8 mouse cellular contexts compared by ENCODE assay signal in genomic region chr11:121703619-121704215, GRCm38 (mm10). TPM values are rescaled to one million over a fixed set of nuclear protein-coding genes. Genes with fewer than 3 reads are reported as not detected.
DNase-seq lines count a peak whose midpoint lies in the region; ATAC-seq and TF ChIP-seq lines count a peak whose summit lies in the region.

No protein-coding gene starts in this region.

- in situ Hi-C loops in ES-E14 (cut with MboI; ENCODE audit: low sequenced_read_pairs in 2 of 2, unreplicated experiment in 2 of 2) = no loop called here

- 19% methylated on average over 16 of the region's 16 CpGs for WGBS in heart, embryonic 10.5 days
- 15% methylated on average over 16 of the region's 16 CpGs for WGBS in hindbrain, embryonic 13.5 days
- 18% methylated on average over 16 of the region's 16 CpGs for WGBS in liver, embryonic 11.5 days

- H3K27me3 ChIP-seq in heart, embryonic 10.5 days (ENCODE audit: insufficient read depth, poor library complexity, severe bottlenecking) = peaks cover 71% of the 10 kb centered on the region
- H3K27me3 ChIP-seq in hindbrain, embryonic 13.5 days = peaks cover 54% of the 10 kb centered on the region
- peaks cover 43% of the 10 kb centered on the region for H3K27me3 ChIP-seq in liver, embryonic 11.5 days (replicated peaks; ENCODE audit: control insufficient read depth, insufficient read depth, low read length)

- H3K9me3 ChIP-seq in heart, embryonic 10.5 days = no peaks in the 10 kb centered on the region
- no peaks in the 10 kb centered on the region for H3K9me3 ChIP-seq in ES-E14 (ENCODE audit: control insufficient read depth, insufficient read depth, low read depth, low read length)
- H3K9me3 ChIP-seq in hindbrain, embryonic 13.5 days = no peaks in the 10 kb centered on the region
- H3K9me3 ChIP-seq in liver, embryonic 11.5 days (ENCODE audit: control insufficient read depth, low read length) = no peaks in the 10 kb centered on the region

- no peak overlapping the region for H3K9ac ChIP-seq in ES-E14 (ENCODE audit: insufficient read depth, low read depth, low read length, poor library complexity, severe bottlenecking)
- peak overlapping the region; percentile 75 for H3K9ac ChIP-seq in hindbrain, embryonic 13.5 days
- H3K9ac ChIP-seq in liver, embryonic 11.5 days (ENCODE audit: low read depth, low read length) = no peak overlapping the region

- no peaks in the 10 kb centered on the region for H3K36me3 ChIP-seq in heart, embryonic 10.5 days
- H3K36me3 ChIP-seq in ES-E14 (ENCODE audit: control insufficient read depth, insufficient read depth, low read length, poor library complexity, severe bottlenecking) = no peaks in the 10 kb centered on the region
- no peaks in the 10 kb centered on the region for H3K36me3 ChIP-seq in hindbrain, embryonic 13.5 days
- no peaks in the 10 kb centered on the region for H3K36me3 ChIP-seq in liver, embryonic 11.5 days (ENCODE audit: control insufficient read depth, insufficient read depth, low read length)

- H3K27ac ChIP-seq in heart, embryonic 10.5 days = no peak overlapping the region
- no peak overlapping the region for H3K27ac ChIP-seq in ES-E14 (ENCODE audit: insufficient read depth, low read depth, low read length, poor library complexity, severe bottlenecking)
- H3K27ac ChIP-seq in hindbrain, embryonic 13.5 days = no peak overlapping the region
- no peak overlapping the region for H3K27ac ChIP-seq in liver, embryonic 11.5 days (ENCODE audit: low read depth, low read length)

- DNase-seq in heart, embryonic 10.5 days (ENCODE audit: low spot score) = no peak
- no peak for DNase-seq in heart, adult 8-10 months (ENCODE audit: low spot score)
- DNase-seq in ES-E14 (ENCODE audit: low read depth, low spot score) = no peak
- DNase-seq in cerebellum, postnatal 25 days = peak; percentile 33 to 46
- no peak for DNase-seq in liver, embryonic 11.5 days (ENCODE audit: low spot score)
- DNase-seq in retina, postnatal 1 day = peak; percentile 21

- peaks cover 14% of the 10 kb centered on the region; the same call in 1 of the 2 replicates for H3K4me1 ChIP-seq in heart, embryonic 10.5 days
- H3K4me1 ChIP-seq in ES-E14 (ENCODE audit: control insufficient read depth in 2 of 2, insufficient read depth in 2 of 2, low read length in 2 of 2, poor library complexity in 1 of 2) = peaks cover 0 to 11% of the 10 kb centered on the region in 2 experiments; a peak in 1 of 4 replicates
- H3K4me1 ChIP-seq in hindbrain, embryonic 13.5 days (replicated peaks) = peaks cover 20% of the 10 kb centered on the region
- peaks cover 9% of the 10 kb centered on the region; the same call in 1 of the 2 replicates for H3K4me1 ChIP-seq in liver, embryonic 11.5 days (replicated peaks; ENCODE audit: control insufficient read depth, insufficient read depth, low read length)

- peak overlapping the region; percentile 97 for H3K4me2 ChIP-seq in hindbrain, embryonic 13.5 days
- H3K4me2 ChIP-seq in liver, embryonic 11.5 days = peak overlapping the region; percentile 97

- peak overlapping the region; percentile 76 for H3K4me3 ChIP-seq in heart, embryonic 10.5 days
- peak overlapping the region; percentile 70 to 85; a peak in 3 of 4 replicates for H3K4me3 ChIP-seq in ES-E14 (ENCODE audit: insufficient read depth in 1 of 2, low read depth in 1 of 2, low read length in 2 of 2, poor library complexity in 1 of 2, severe bottlenecking in 1 of 2)
- peak overlapping the region; percentile 73 for H3K4me3 ChIP-seq in hindbrain, embryonic 13.5 days
- peak overlapping the region; percentile 67 for H3K4me3 ChIP-seq in liver, embryonic 11.5 days (ENCODE audit: low read depth, low read length)

- no peak for ATAC-seq in hindbrain, embryonic 13.5 days (ENCODE audit: low FRiP score)
- no peak for ATAC-seq in liver, embryonic 11.5 days (replicated peaks; ENCODE audit: low FRiP score)
- ATAC-seq in inflammation-experienced regulatory T-cells, adult 6 months = no peak

TF ChIP-seq in ES-E14, 5 proteins besides CTCF, POLR2A, EP300 and RAD21:
- TF ChIP-seq HCFC1 (IDR thresholded peaks at IDR 0.05; ENCODE audit: borderline replicate concordance, insufficient read depth, low read length) (no peak), CHD2 (IDR thresholded peaks at IDR 0.05; ENCODE audit: low read depth, low read length) (no peak), ZC3H11A (IDR thresholded peaks at IDR 0.05; ENCODE audit: borderline replicate concordance, low read depth, low read length) (no peak), ZNF384 (IDR thresholded peaks at IDR 0.05; ENCODE audit: low read depth, low read length) (no peak), MAFK (IDR thresholded peaks at IDR 0.05; ENCODE audit: insufficient read depth, low read depth, low read length) (no peak)

RNA-seq across cellular contexts. Expression of gene Metrnl, which starts 2.4 kb away (rescaled TPM):
- polyA plus RNA-seq in heart, embryonic 10.5 days (2016; fragmentation: Nextera tagmentation; extraction: Ambion mirVana) = 6.3 and 6.4 TPM in 2 replicates
- 10 to 100 TPM; 15.1 to 20.3 (median 19.2) TPM for total RNA-seq in heart, adult 8-10 months (2022)
- 7.8 and 13.0 TPM in 2 replicates for total RNA-seq in ES-E14 (2012; rRNA removed)
- polyA plus RNA-seq in hindbrain, embryonic 13.5 days (2015; fragmentation: Nextera tagmentation; extraction: Ambion mirVana) = 15.9 and 17.2 TPM in 2 replicates
- polyA plus RNA-seq in liver, embryonic 11.5 days (2014; fragmentation: Nextera tagmentation; extraction: Ambion mirVana) = 4.5 and 4.7 TPM in 2 replicates
- 1 to 10 TPM in 2 of 3 experiments, under 1 TPM in 1; 0.55 to 3.0 (median 2.1) TPM for polyA plus RNA-seq in inflammation-experienced regulatory T-cells, adult 6 months (2017; shearing (Covaris generic))

RNA-seq across cellular contexts. Expression of gene B3gntl1, which starts 30.8 kb away (rescaled TPM):
- polyA plus RNA-seq in heart, embryonic 10.5 days (2016; fragmentation: Nextera tagmentation; extraction: Ambion mirVana) = 7.4 and 9.7 TPM in 2 replicates
- 1 to 10 TPM; 4.0 to 5.7 (median 5.2) TPM for total RNA-seq in heart, adult 8-10 months (2022)
- 13.2 and 17.6 TPM in 2 replicates for total RNA-seq in ES-E14 (2012; rRNA removed)
- polyA plus RNA-seq in hindbrain, embryonic 13.5 days (2015; fragmentation: Nextera tagmentation; extraction: Ambion mirVana) = 6.4 and 7.8 TPM in 2 replicates
- polyA plus RNA-seq in liver, embryonic 11.5 days (2014; fragmentation: Nextera tagmentation; extraction: Ambion mirVana) = 3.6 and 5.9 TPM in 2 replicates
- 10 to 100 TPM in 2 of 3 experiments, 1 to 10 TPM in 1; 6.4 to 12.1 (median 10.7) TPM for polyA plus RNA-seq in inflammation-experienced regulatory T-cells, adult 6 months (2017; shearing (Covaris generic))

Comparison
In these comparisons a context has a peak if more than half of its experiments do, and no peak if none do; other contexts are left out.
1. DNase-seq: peak in cerebellum, postnatal 25 days (2 of 2) and retina, postnatal 1 day (single experiment); none in heart, embryonic 10.5 days (single experiment), heart, adult 8-10 months (single experiment), ES-E14 (single experiment) and liver, embryonic 11.5 days (single experiment).
2. Peak in every context shown above with its lines, with median percentiles within 50 percentile points of each other: H3K4me3 ChIP-seq.